Mouse (Mus musculus) small intestine, adult 2 months (tissue): Measurements from ENCODE around the gene Trpm3.

Experiments
- CTCF ChIP-seq: fragments of 200-500 bp; IDR thresholded peaks from 2 replicates; pipeline ENCODE4 v1.5.1; 2012; ENCODE audit warnings: low read depth, mild to moderate bottlenecking, control low read depth, inconsistent platforms, low read length, moderate library complexity, mixed read lengths; ENCODE audit not compliant: insufficient replicate concordance, insufficient read length; ENCODE audit errors: extremely low read depth
- POLR2A ChIP-seq: fragments of 200-500 bp; IDR thresholded peaks from 2 replicates; pipeline ENCODE4 v1.6.1; 2012; ENCODE audit warnings: low read depth, mild to moderate bottlenecking, control low read depth, inconsistent platforms, low read length, moderate library complexity

- TF ChIP-seq CTCF (no peak), POLR2A (no peak)
Observed at GRCm38 (mm10) chr19:22292671-22293070, 153.8 kb downstream of the Trpm3 start.
